Mouse (Mus musculus) liver, embryonic 13.5 days (tissue): ENCODE data around the gene Orm3. TPM values are rescaled to one million over a fixed set of nuclear protein-coding genes. Genes with fewer than 3 reads are reported as not detected.
"Not testable (repeated sequence)": the region's sequence is repeated elsewhere in the genome, so short reads cannot be mapped to it uniquely, and the experiment has no call there.

Experiments
- ATAC-seq: fragments of 200-750 bp; cut with Nextera tagmentation; 2 replicates; pipeline ENCODE4 v1.8.0; 2017; ENCODE audit warnings: low read depth, mild to moderate bottlenecking, moderate number of reproducible peaks, moderate library complexity
- DNase-seq: peaks from one replicate; pipeline ENCODE4 v3.0.0; 2022
- H3K27ac ChIP-seq: fragments of 300-500 bp; sonication (generic); 2 replicates; pipeline ENCODE4 v1.5.1; 2015; ENCODE audit warnings: moderate library complexity, mild to moderate bottlenecking, inconsistent platforms
- H3K27me3 ChIP-seq: fragments of 300-500 bp; sonication (generic); 2 replicates; pipeline ENCODE4 v1.6.1; 2015; ENCODE audit warnings: mild to moderate bottlenecking, inconsistent platforms
- H3K36me3 ChIP-seq: fragments of 300-500 bp; sonication (generic); 2 replicates; pipeline ENCODE4 v1.6.1; 2015; ENCODE audit warnings: mild to moderate bottlenecking, inconsistent platforms
- H3K4me1 ChIP-seq: fragments of 300-500 bp; sonication (generic); replicated peaks from 2 replicates; pipeline ENCODE4 v1.6.1; 2015; ENCODE audit warnings: inconsistent platforms
- H3K4me2 ChIP-seq: fragments of 300-500 bp; sonication (generic); 2 replicates; pipeline ENCODE4 v1.6.1; 2015; ENCODE audit warnings: inconsistent platforms, mild to moderate bottlenecking, moderate library complexity
- H3K4me3 ChIP-seq: fragments of 300-500 bp; sonication (generic); replicated peaks from 2 replicates; pipeline ENCODE4 v1.5.1; 2015; ENCODE audit warnings: mild to moderate bottlenecking, inconsistent platforms
- H3K9ac ChIP-seq: fragments of 300-500 bp; sonication (generic); 2 replicates; pipeline ENCODE4 v1.6.1; 2015; ENCODE audit warnings: mild to moderate bottlenecking, inconsistent platforms
- H3K9me3 ChIP-seq: fragments of 300-500 bp; sonication (generic); replicated peaks from 2 replicates; pipeline ENCODE4 v1.6.1; 2016; ENCODE audit warnings: inconsistent platforms
- WGBS: fragments of 180-500 bp; shearing (Covaris S2); methylation state at CpG from one replicate; pipeline ENCODE4 v1.1.7; 2015; ENCODE audit not compliant: insufficient replicate concordance; 5-methylcytosine and 5-hydroxymethylcytosine counted together
- polyA plus RNA-seq: library from polyadenylated mRNA; unstranded; fragments of >200 nt; fragmentation: Nextera tagmentation; extraction: Ambion mirVana; gene quantifications from 2 replicates; pipeline ENCODE4 v1.2.1, GENCODE M21; 2015

Gene Orm3
- polyA plus RNA-seq: not detected in 2 replicates

DNA sequence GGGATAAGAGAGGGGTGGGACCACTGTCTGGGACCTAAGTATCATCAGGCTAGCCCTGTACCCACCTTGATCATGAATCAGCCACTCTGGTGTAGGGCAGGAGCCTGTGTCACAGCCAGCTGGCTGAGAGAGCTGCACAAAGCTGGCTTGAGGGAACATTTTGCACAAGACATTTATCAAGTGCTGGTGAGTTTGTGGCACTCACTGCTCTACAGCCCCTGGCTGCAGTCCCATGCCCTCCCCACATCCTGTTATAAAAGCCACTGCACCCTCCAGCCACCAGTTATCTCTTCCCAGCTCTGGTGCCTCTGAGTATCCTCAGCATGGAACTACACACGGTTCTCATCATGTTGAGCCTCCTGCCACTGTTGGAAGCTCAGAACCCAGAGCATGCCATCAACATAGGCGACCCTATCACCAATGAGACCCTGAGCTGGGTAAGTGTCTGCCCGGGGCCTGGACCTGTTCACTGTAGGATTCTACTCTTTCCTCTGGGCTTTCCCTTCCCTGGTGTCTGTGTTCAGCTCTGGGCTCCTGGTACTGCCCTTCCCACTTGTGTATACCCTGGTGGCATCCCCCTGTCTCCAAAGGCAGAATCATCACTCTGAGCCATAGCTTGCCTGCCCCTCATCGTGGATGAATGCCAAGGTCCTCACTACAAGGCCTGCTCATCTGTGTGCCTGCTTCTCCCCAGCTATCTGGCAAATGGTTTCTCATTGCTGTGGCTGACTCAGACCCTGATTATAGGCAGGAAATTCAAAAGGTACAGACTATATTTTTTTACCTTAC lies at the start of gene Orm3:
TSS of gene Orm3 (plus strand) at position 286 of the 789 bp plus-strand sequence.
- Histone ChIP-seq H3K4me2 (no peak within 1 kb of the TSS), H3K4me1 (peaks cover 6% of the 10 kb centered on the region; the same call in 1 of the 2 replicates), H3K27me3 (no peaks in the 10 kb centered on the region), H3K9ac (no peak within 1 kb of the TSS), H3K36me3 (no peaks in the 10 kb centered on the region), H3K27ac (no peak within 1 kb of the TSS), H3K4me3 (no peak within 1 kb of the TSS), H3K9me3 (no peaks in the 10 kb centered on the region)
- DNase-seq (no peak), ATAC-seq (no peak)
- WGBS: 35% methylated on average over 4 of the region's 4 CpGs

GRCm38 (mm10) chr4:63307175-63308062 lies 48.5 kb upstream of the Orm3 start:
- no peak overlapping the region for H3K27ac ChIP-seq
- no peaks in the 10 kb centered on the region for H3K9me3 ChIP-seq
- H3K27me3 ChIP-seq: no peaks in the 10 kb centered on the region
- 26% methylated on average over 21 of the region's 21 CpGs for WGBS
- no peaks in the 10 kb centered on the region for H3K36me3 ChIP-seq
- no peaks in the 10 kb centered on the region for H3K4me1 ChIP-seq
- H3K4me2 ChIP-seq: no peak overlapping the region
- no peak overlapping the region for H3K9ac ChIP-seq
- DNase-seq (peak; percentile 30), ATAC-seq (no peak)
- no peak overlapping the region for H3K4me3 ChIP-seq

- Histone ChIP-seq H3K36me3 (no peaks in the 10 kb centered on the region), H3K27ac (no peak overlapping the region), H3K9me3 (no peaks in the 10 kb centered on the region), H3K27me3 (no peaks in the 10 kb centered on the region), H3K9ac (no peak overlapping the region), H3K4me1 (no peaks in the 10 kb centered on the region), H3K4me3 (no peak overlapping the region), H3K4me2 (no peak overlapping the region)
- DNase-seq (no peak), ATAC-seq (no peak)
- WGBS: 55% methylated on average over 3 of the region's 3 CpGs
Observed at GRCm38 (mm10) chr4:63308316-63308715, 47.6 kb upstream of the Orm3 start.

DNA sequence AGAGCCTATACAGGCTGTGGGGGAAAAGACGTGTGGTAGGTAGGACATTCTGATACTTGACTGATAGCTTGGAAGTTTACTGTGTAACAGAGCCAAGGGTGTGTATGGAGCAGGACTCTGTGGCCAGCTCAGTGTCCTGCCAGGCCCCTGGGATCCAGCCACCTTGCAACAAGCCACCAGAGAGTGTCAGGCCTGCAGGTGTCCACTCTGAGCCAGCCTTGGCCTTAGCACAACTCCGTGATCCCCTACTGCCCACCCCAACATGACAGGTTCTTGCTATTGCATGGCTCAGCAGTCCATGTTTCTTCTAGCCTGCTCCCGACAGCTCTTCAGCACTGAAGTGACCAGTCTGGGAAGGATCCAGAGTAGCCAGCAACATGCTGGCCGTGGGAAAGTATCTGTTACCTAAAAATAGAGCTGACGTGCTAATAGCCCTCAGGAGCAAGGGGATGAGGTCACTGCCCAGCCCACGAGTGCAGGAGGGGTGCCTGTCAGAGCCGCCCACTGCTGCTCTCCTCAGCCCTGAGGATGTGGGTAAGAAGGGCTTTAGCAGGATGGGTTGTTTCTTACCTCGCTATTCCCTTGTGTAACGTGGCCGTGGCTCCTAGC lies 45.6 kb upstream of the Orm3 start:
- Histone ChIP-seq H3K27me3 (no peaks in the 10 kb centered on the region), H3K9me3 (no peaks in the 10 kb centered on the region), H3K27ac (no peak overlapping the region), H3K4me2 (no peak overlapping the region), H3K4me1 (no peaks in the 10 kb centered on the region), H3K9ac (no peak overlapping the region), H3K36me3 (no peaks in the 10 kb centered on the region), H3K4me3 (no peak overlapping the region)
- no peak for ATAC-seq
- 43% methylated on average over 10 of the region's 10 CpGs for WGBS
- no peak for DNase-seq

- Histone ChIP-seq H3K36me3 (no peaks in the 10 kb centered on the region), H3K9me3 (no peaks in the 10 kb centered on the region), H3K4me1 (no peaks in the 10 kb centered on the region), H3K4me2 (no peak overlapping the region), H3K27me3 (no peaks in the 10 kb centered on the region), H3K9ac (no peak overlapping the region), H3K27ac (no peak overlapping the region), H3K4me3 (no peak overlapping the region)
- WGBS: 69% methylated on average over 7 of the region's 7 CpGs
- DNase-seq: no peak
- no peak for ATAC-seq
Observed at GRCm38 (mm10) chr4:63311426-63311825, 44.5 kb upstream of the Orm3 start.

DNA sequence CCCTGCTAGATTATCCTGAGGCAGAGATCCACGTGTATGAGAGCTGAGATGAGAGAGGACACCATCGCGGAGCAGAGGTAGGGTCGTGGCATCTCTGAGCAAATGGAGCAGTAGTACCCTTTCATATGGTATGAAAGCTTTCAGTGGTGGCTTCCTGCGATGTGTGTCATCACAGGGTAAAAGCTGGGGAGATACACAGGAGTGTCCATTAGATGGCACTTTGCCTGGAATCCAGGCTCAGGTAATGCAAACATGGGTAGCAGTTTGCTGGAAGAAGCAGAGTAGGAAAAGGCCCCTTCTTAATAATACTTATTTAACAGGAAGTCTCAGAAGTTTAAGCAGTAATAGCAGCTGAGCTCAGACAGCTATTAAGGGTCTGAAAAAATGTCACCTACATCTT lies 41.9 kb upstream of the Orm3 start:
- Histone ChIP-seq H3K4me1 (no peaks in the 10 kb centered on the region), H3K4me3 (no peak overlapping the region), H3K36me3 (0 out of 2 replicates have a peak, but pooled peaks cover 4% of the 10 kb centered on the region), H3K9me3 (no peaks in the 10 kb centered on the region), H3K27ac (no peak overlapping the region), H3K9ac (no peak overlapping the region), H3K4me2 (no peak overlapping the region), H3K27me3 (no peaks in the 10 kb centered on the region)
- DNase-seq (no peak), ATAC-seq (no peak)
- 55% methylated on average over 5 of the region's 5 CpGs for WGBS

GRCm38 (mm10) chr4:63316076-63316746 lies 39.8 kb upstream of the Orm3 start:
- Histone ChIP-seq H3K9me3 (no peaks in the 10 kb centered on the region), H3K9ac (no peak overlapping the region), H3K4me2 (no peak overlapping the region), H3K4me1 (no peaks in the 10 kb centered on the region), H3K27me3 (no peaks in the 10 kb centered on the region), H3K4me3 (no peak overlapping the region), H3K27ac (no peak overlapping the region), H3K36me3 (0 out of 2 replicates have a peak, but pooled peaks cover 4% of the 10 kb centered on the region)
- DNase-seq (no peak), ATAC-seq (no peak)
- WGBS: 51% methylated on average over 9 of the region's 9 CpGs

- not testable (repeated sequence) for ATAC-seq, H3K4me1 ChIP-seq, H3K27me3 ChIP-seq, H3K4me2 ChIP-seq, H3K4me3 ChIP-seq, H3K27ac ChIP-seq, H3K9ac ChIP-seq, H3K9me3 ChIP-seq
- DNase-seq: peak; percentile 9
- WGBS: 14% methylated on average over 3 of the region's 3 CpGs
- peaks cover 15% of the 10 kb centered on the region; the same call in 1 of the 2 replicates for H3K36me3 ChIP-seq
Observed at GRCm38 (mm10) chr4:63319566-63319965, 36.4 kb upstream of the Orm3 start.

DNA sequence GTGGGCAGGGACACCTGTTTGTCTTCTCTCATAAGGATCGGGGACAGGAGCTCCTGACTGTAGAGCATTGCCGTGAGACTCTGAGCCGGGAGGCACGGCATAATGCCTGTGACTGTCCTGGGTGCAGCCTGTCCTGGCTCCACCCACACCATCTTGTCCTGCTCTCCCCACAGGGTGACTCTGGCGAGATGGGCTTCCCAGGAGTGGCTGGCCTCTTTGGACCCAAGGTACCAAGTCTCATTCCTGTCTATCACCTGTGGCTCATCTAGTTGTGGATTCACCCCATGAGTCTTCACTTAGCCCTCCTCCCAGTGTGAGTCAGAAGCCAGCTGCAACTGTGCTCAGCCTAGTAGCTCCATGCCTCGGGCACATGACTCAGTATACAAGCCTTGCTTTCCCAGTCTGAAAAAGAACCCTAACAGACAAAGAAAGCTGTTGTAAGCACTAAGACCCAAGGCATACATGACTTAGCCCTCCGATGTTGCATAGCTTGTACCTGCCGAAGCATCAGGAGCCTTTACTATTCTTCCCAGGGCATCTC lies 32.6 kb upstream of the Orm3 start:
- Histone ChIP-seq H3K36me3 (peaks cover 15% of the 10 kb centered on the region; the same call in 1 of the 2 replicates), H3K27ac (no peak overlapping the region), H3K4me3 (no peak overlapping the region), H3K4me1 (no peaks in the 10 kb centered on the region), H3K4me2 (no peak overlapping the region), H3K27me3 (no peaks in the 10 kb centered on the region), H3K9ac (no peak overlapping the region), H3K9me3 (no peaks in the 10 kb centered on the region)
- DNase-seq (no peak), ATAC-seq (no peak)
- WGBS: 58% methylated on average over 8 of the region's 8 CpGs

DNA sequence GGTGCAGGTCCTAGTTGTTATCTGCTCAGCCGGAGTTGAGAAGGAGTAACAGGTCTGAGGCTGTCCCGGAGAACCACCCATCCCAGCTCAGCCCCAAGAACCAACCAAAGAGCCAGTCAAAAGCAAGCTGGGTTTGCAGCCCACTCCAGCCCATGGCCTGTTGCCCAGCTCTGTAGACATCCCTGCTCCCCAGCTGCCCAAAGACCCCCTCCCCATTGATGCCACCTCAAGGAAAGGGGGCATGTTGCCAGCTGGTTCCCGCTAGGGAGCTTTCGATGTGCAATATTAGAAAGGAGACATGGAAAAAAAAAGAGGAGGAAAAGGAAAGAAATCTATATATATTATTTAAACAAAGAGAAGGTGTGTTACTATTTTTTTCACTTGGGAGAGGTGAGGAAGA lies 22.6 kb upstream of the Orm3 start:
- H3K27me3 ChIP-seq: no peaks in the 10 kb centered on the region
- no peak overlapping the region for H3K4me3 ChIP-seq
- H3K27ac ChIP-seq: no peak overlapping the region
- no peak overlapping the region for H3K4me2 ChIP-seq
- no peak for ATAC-seq
- WGBS: 80% methylated on average over 4 of the region's 4 CpGs
- no peaks in the 10 kb centered on the region for H3K9me3 ChIP-seq
- no peak overlapping the region for H3K9ac ChIP-seq
- H3K4me1 ChIP-seq: no peaks in the 10 kb centered on the region
- peaks cover 9% of the 10 kb centered on the region; the same call in 1 of the 2 replicates for H3K36me3 ChIP-seq
- no peak for DNase-seq
